Mouse (Mus musculus) urinary bladder, postnatal 25 days (tissue): ENCODE measurements around the gene Vmn2r124.
"Not testable (repeated sequence)": the region's sequence is repeated elsewhere in the genome, so short reads cannot be mapped to it uniquely, and the experiment has no call there.

Experiments
- DNase-seq: peaks from one replicate; pipeline ENCODE4 v3.0.0; 2022; ENCODE audit warnings: low spot score

Vmn2r124 gene

DNA sequence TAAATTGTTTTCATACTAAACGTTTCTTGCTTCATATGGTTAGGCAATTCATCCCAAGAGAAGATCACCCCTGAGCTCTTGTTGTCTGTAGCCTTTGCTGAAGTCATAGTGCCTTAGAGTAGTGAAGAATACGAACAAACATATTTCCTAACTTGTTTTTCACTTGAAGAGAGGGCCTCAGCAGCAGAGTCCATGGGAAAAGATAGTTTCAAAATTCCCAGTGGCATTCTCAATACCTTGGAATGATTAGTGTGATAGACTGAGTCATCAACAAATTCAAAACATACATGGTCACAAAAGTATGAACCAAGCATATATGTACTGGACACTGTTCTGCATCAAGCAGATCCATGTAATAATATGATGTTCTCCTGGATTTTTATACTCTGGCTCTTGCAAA, at the start of gene Vmn2r124:
Gene Vmn2r124, plus strand, starts transcription at position 301 of the 400 bp plus-strand sequence.
- no peak for DNase-seq

DNA sequence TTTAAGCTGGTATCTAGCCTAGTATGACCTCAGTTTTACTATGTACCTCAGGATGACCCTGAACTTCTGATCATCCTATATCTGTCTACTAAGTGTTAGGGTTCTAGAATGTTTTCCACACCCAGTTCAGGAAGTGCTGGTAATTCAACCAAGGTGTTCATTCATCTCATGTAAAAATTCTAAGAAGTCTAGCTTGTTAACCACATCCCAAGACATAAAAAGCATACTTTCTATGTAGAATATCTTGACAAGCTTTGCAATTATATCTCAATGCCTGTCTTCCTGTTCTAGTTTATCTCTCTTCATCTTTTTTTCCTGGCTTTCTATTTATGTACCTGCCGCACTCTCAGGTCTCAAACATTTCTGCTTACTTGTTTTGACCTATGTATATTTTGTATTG, 44.5 kb upstream of the Vmn2r124 start:
- DNase-seq = no peak

DNA sequence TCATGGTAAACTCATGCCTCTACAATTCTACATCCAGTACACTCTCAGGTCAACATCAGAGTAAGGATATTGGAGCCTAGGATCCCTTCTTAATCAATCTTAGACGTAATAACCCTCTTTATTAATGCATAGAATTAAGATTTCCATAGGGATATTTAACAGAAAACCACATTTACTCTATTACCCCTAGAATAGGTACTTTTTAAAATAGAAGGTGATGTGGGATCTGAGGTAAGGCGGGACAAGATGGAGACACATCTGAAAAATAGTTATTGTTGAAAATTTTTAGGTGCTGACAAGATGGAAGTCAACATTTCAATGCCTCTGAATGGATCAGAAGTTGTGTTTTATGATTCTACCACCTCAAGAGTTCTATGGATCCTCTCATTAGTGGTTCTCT, 27.8 kb upstream of the Vmn2r124 start, which contains the start of gene Fpr-rs4:
Gene Fpr-rs4, plus strand, starts transcription at position 301 of the 400 bp plus-strand sequence.
- no peak for DNase-seq

- not testable (repeated sequence) for DNase-seq
Measured at GRCm38 (mm10) chr17:18084716-18085115, 35.5 kb downstream of the Vmn2r124 start, which contains the start of gene Vmn2r91. Gene Vmn2r91, plus strand, starts transcription at chr17:18085016.

GRCm38 (mm10) chr17:18095626-18096025, 46.4 kb downstream of the Vmn2r124 start:
- not testable (repeated sequence) for DNase-seq

- not testable (repeated sequence) for DNase-seq
Measured at GRCm38 (mm10) chr17:18102265-18102664, 53.0 kb downstream of the Vmn2r124 start.
